Comparison of ENCODE assay signal across 25 mouse cellular contexts in genomic region chr4:46198064-46198463, GRCm38 (mm10).
"Had no signal": no experiment of that assay in that cellular context is flagged by ENCODE, and none has a peak within 500 bp of the region (broad histone marks: within the 10 kb centered on the region; RNA-seq: fewer than 3 reads in every experiment).

No protein-coding gene starts in this region.

- H3K9me3 ChIP-seq: heart, embryonic 10.5 days; heart, embryonic 12.5 days; hindbrain, embryonic 10.5 days; hindbrain, embryonic 12.5 days; intestine, embryonic 15.5 days; limb, embryonic 10.5 days; limb, embryonic 12.5 days had no signal

- H3K36me3 ChIP-seq: heart, embryonic 10.5 days; heart, embryonic 12.5 days; hindbrain, embryonic 10.5 days; hindbrain, embryonic 12.5 days; intestine, embryonic 15.5 days; limb, embryonic 10.5 days; limb, embryonic 12.5 days had no signal

- DNase-seq: gastrocnemius, adult 2 months; gastrocnemius, postnatal 10 days; gastrocnemius, postnatal 25 days; heart, adult 18-20 months; heart, postnatal 10 days; heart, postnatal 4 days; kidney, adult 18-20 months; kidney, adult 8-10 months; kidney, postnatal 10 days; kidney, postnatal 4 days; liver had no signal

- ATAC-seq: hindbrain, embryonic 16.5 days; inflammation-experienced regulatory T-cells, adult 6 months; intestine, embryonic 15.5 days; intestine, postnatal 0 days had no signal

- H3K4me3 ChIP-seq: gastrocnemius, adult 2 months; heart, embryonic 10.5 days; heart, embryonic 12.5 days; hindbrain, embryonic 10.5 days; hindbrain, embryonic 12.5 days; intestine, embryonic 15.5 days; layer of hippocampus, adult 2 months; left cerebral cortex, adult 2 months; limb, embryonic 10.5 days; limb, embryonic 12.5 days had no signal

- H3K4me2 ChIP-seq: heart, embryonic 12.5 days; hindbrain, embryonic 12.5 days; hindbrain, embryonic 14.5 days; intestine, embryonic 15.5 days; limb, embryonic 12.5 days; liver, embryonic 11.5 days had no signal

- H3K9ac ChIP-seq: heart, embryonic 12.5 days; hindbrain, embryonic 12.5 days; hindbrain, embryonic 14.5 days; intestine, embryonic 15.5 days; limb, embryonic 12.5 days had no signal

- H3K27ac ChIP-seq: gastrocnemius, adult 2 months; heart, embryonic 10.5 days; hindbrain, embryonic 10.5 days; hindbrain, embryonic 12.5 days; hindbrain, embryonic 14.5 days; intestine, embryonic 15.5 days; layer of hippocampus, adult 2 months; left cerebral cortex, adult 2 months; limb, embryonic 10.5 days; limb, embryonic 12.5 days had no signal
